Mouse (Mus musculus) brain, embryonic 14.5 days (tissue): ENCODE measurements around the gene Usp48.

Experiments
- CTCF ChIP-seq: fragments of 200-500 bp; IDR thresholded peaks from 2 replicates; pipeline ENCODE4 v1.5.1; 2012; ENCODE audit warnings: inconsistent platforms, mild to moderate bottlenecking, moderate library complexity, borderline replicate concordance; ENCODE audit not compliant: insufficient read depth, insufficient read length; ENCODE audit errors: extremely low read depth
- POLR2A ChIP-seq: fragments of 200-500 bp; IDR thresholded peaks from 2 replicates; pipeline ENCODE4 v1.6.1; 2012; ENCODE audit warnings: mild to moderate bottlenecking, inconsistent platforms, borderline replicate concordance; ENCODE audit not compliant: poor library complexity, insufficient read depth, insufficient read length, severe bottlenecking; ENCODE audit errors: extremely low read depth

DNA sequence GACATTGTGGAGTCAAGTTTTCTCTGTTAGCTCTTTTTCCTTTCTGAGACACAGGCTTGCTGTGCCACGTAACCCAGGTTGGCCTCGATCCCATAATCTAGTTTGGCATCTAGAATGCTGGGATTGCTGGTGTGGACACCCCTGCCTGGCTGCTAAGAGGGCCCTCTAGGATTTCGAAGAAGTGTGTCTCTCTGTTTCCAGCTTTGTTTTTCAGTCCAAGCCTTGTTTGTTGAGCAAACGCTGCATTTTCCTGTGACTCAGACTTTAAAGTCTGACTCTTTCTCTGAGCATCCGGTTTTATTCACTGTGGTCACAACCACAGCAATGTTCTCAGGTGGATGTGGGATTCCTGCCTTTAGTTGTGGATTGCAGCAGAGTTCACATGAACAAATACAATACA is 48.0 kb downstream of the Usp48 start:
- TF ChIP-seq POLR2A, result no peak
- TF ChIP-seq CTCF, result no peak
